Mouse (Mus musculus) intestine, embryonic 16.5 days (tissue): Measurements from ENCODE around the gene Cacng7. TPM values are rescaled to one million over a fixed set of nuclear protein-coding genes. Genes with fewer than 3 reads are reported as not detected.
A peak's percentile ranks its signal among the peaks of the same experiment; 100 is the strongest.

ENCODE experiments used
- ATAC-seq: fragments of 200-750 bp; cut with Nextera tagmentation; 2 replicates; pipeline ENCODE4 v1.8.0; 2017; ENCODE audit warnings: moderate TSS enrichment, moderate library complexity
- H3K27ac ChIP-seq: fragments of 300-500 bp; sonication (generic); 2 replicates; pipeline ENCODE4 v1.5.1; 2014; ENCODE audit warnings: mild to moderate bottlenecking, low read length
- H3K27me3 ChIP-seq: fragments of 300-500 bp; sonication (generic); replicated peaks from 2 replicates; pipeline ENCODE4 v1.6.1; 2014; ENCODE audit warnings: low read length, control low read depth, mixed read lengths; ENCODE audit not compliant: control insufficient read depth, insufficient read depth
- H3K36me3 ChIP-seq: fragments of 300-500 bp; sonication (generic); 2 replicates; pipeline ENCODE4 v1.6.1; 2014; ENCODE audit warnings: low read length, control low read depth; ENCODE audit not compliant: control insufficient read depth, insufficient read depth
- H3K4me1 ChIP-seq: fragments of 300-500 bp; sonication (generic); 2 replicates; pipeline ENCODE4 v1.6.1; 2014; ENCODE audit warnings: low read length, control low read depth, mixed read lengths; ENCODE audit not compliant: control insufficient read depth, insufficient read depth
- H3K4me2 ChIP-seq: fragments of 300-500 bp; sonication (generic); 2 replicates; pipeline ENCODE4 v1.6.1; 2014; ENCODE audit warnings: low read depth, low read length, control low read depth
- H3K4me3 ChIP-seq: fragments of 300-500 bp; sonication (generic); 2 replicates; pipeline ENCODE4 v1.5.1; 2014; ENCODE audit warnings: mild to moderate bottlenecking, low read length
- H3K9ac ChIP-seq: fragments of 300-500 bp; sonication (generic); 2 replicates; pipeline ENCODE4 v1.6.1; 2014; ENCODE audit warnings: low read depth, low read length
- H3K9me3 ChIP-seq: fragments of 300-500 bp; sonication (generic); 2 replicates; pipeline ENCODE4 v1.6.1; 2016; ENCODE audit warnings: low read length, control low read depth; ENCODE audit not compliant: control insufficient read depth
- WGBS: fragments of 180-500 bp; shearing (Covaris S2); extraction: QIAGEN DNeasy Blood & Tissue Kit; methylation state at CpG from one replicate; pipeline ENCODE4 v1.1.7; 2014; 5-methylcytosine and 5-hydroxymethylcytosine counted together
- polyA plus RNA-seq: library from polyadenylated mRNA; unstranded; fragments of >200 nt; fragmentation: Nextera tagmentation; extraction: Ambion mirVana; gene quantifications from 2 replicates; pipeline ENCODE4 v1.2.1, GENCODE M21; 2015

Gene Cacng7
- polyA plus RNA-seq, 1 experiment from 2014 or later, result 1.1 TPM

- H3K36me3 ChIP-seq, result no peaks in the 10 kb centered on the region
- no peaks in the 10 kb centered on the region for H3K9me3 ChIP-seq
- no peak overlapping the region for H3K4me2 ChIP-seq
- no peaks in the 10 kb centered on the region for H3K27me3 ChIP-seq
- ATAC-seq, result no peak
- H3K4me3 ChIP-seq, result no peak overlapping the region
- H3K27ac ChIP-seq, result no peak overlapping the region
- H3K9ac ChIP-seq, result no peak overlapping the region
- H3K4me1 ChIP-seq, result no peaks in the 10 kb centered on the region
- 94% methylated on average over 1 of the region's 1 CpGs for WGBS
These were observed 18.8 kb downstream of the Cacng7 start for GRCm38 (mm10) chr7:3351536-3351935.

GRCm38 (mm10) chr7:3354850-3355249 is 22.1 kb downstream of the Cacng7 start:
- Histone ChIP-seq H3K9me3 (no peaks in the 10 kb centered on the region), H3K36me3 (no peaks in the 10 kb centered on the region), H3K4me1 (no peaks in the 10 kb centered on the region), H3K4me3 (no peak overlapping the region), H3K27ac (no peak overlapping the region), H3K27me3 (no peaks in the 10 kb centered on the region), H3K9ac (no peak overlapping the region), H3K4me2 (no peak overlapping the region)
- no peak for ATAC-seq
- WGBS, result 80% methylated on average over 6 of the region's 6 CpGs

DNA sequence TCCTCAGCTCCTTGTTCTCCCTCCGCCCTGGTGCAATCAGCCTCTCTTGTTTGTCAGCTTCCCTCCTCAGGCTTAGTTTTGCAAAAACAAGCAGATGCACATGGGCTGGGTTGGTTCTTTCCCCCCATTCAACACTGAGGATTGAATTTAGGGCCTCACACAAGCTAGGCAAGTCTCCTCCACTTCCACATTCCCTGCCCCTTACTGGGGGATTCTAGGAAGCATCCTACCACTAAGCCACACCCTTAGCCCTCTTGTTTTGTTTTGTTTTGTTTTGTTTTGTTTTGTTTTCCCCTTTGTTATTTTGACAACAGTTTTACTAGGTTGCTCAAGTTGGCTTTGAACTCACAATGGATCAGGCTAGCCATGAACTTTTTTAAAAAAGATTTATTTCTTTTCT is 27.9 kb downstream of the Cacng7 start:
- no peaks in the 10 kb centered on the region for H3K9me3 ChIP-seq
- no peak overlapping the region for H3K27ac ChIP-seq
- H3K27me3 ChIP-seq, result no peaks in the 10 kb centered on the region
- WGBS, result 92% methylated on average over 1 of the region's 1 CpGs
- no peak overlapping the region for H3K9ac ChIP-seq
- H3K4me2 ChIP-seq, result no peak overlapping the region
- H3K4me3 ChIP-seq, result no peak overlapping the region
- no peaks in the 10 kb centered on the region for H3K4me1 ChIP-seq
- ATAC-seq, result no peak
- H3K36me3 ChIP-seq, result no peaks in the 10 kb centered on the region

- no peaks in the 10 kb centered on the region for H3K36me3 ChIP-seq
- no peak overlapping the region for H3K9ac ChIP-seq
- peaks cover 4% of the 10 kb centered on the region for H3K27me3 ChIP-seq
- H3K27ac ChIP-seq, result no peak overlapping the region
- H3K9me3 ChIP-seq, result no peaks in the 10 kb centered on the region
- H3K4me2 ChIP-seq, result no peak overlapping the region
- 0 out of 2 replicates have a peak, but pooled peaks cover 6% of the 10 kb centered on the region for H3K4me1 ChIP-seq
- 38% methylated on average over 11 of the region's 11 CpGs for WGBS
- no peak for ATAC-seq
- no peak overlapping the region for H3K4me3 ChIP-seq
These were observed 33.0 kb downstream of the Cacng7 start for GRCm38 (mm10) chr7:3365547-3366279.

GRCm38 (mm10) chr7:3366705-3367516 is 34.2 kb downstream of the Cacng7 start:
- 0 out of 2 replicates have a peak, but pooled peaks cover 6% of the 10 kb centered on the region for H3K4me1 ChIP-seq
- WGBS, result 20% methylated on average over 42 of the region's 42 CpGs
- no peaks in the 10 kb centered on the region for H3K36me3 ChIP-seq
- H3K4me3 ChIP-seq, result no peak overlapping the region
- H3K4me2 ChIP-seq, result peak overlapping the region; percentile 18; the same call in 1 of the 2 replicates
- no peak for ATAC-seq
- no peak overlapping the region for H3K27ac ChIP-seq
- H3K9ac ChIP-seq, result no peak overlapping the region
- no peaks in the 10 kb centered on the region for H3K9me3 ChIP-seq
- H3K27me3 ChIP-seq, result peaks cover 4% of the 10 kb centered on the region

DNA sequence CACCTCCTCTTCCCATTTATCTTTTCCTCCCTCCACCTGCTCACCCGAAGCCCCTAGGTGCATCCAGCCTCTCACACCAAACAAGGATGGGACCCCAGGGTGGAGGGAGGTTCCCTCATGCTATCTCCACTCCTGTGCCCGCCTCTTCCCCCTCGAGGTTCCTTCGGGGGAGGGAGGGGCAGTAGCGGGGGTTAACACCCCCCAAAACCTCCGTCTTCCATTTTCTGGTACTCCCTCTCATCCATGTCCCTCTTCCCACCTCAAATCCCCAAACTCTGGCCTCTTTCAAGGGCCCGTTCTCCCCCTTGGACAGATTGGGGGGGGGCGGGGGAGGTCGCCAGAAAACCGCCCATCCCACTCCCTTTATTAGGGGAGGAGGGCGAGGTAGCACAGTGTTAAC is 34.8 kb downstream of the Cacng7 start:
- peak overlapping the region; percentile 16; the same call in 1 of the 2 replicates for H3K4me2 ChIP-seq
- H3K4me3 ChIP-seq, result no peak overlapping the region
- WGBS, result 13% methylated on average over 11 of the region's 11 CpGs
- H3K36me3 ChIP-seq, result no peaks in the 10 kb centered on the region
- no peak overlapping the region for H3K9ac ChIP-seq
- H3K4me1 ChIP-seq, result 0 out of 2 replicates have a peak, but pooled peaks cover 6% of the 10 kb centered on the region
- ATAC-seq, result no peak
- no peaks in the 10 kb centered on the region for H3K9me3 ChIP-seq
- H3K27ac ChIP-seq, result no peak overlapping the region
- H3K27me3 ChIP-seq, result peaks cover 4% of the 10 kb centered on the region

DNA sequence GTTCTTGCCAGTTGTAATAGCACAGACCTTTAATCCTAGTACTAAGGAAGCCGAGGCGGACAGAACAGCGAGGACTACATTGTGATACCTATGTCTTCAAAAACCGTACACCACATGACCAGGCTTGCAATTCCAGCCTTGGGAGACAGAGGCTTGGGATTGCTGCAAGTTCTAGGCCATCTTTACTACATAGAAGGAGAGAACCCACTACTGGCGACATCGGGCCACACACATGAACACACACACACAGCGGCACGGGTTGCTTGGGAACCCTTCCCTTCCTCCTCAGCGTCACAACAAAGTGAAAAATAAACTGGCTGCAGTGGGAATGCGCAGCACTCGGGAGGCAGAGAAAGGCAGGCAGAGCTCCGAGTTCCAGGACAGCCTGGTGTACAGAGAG is 35.6 kb downstream of the Cacng7 start:
- ATAC-seq, result 0 out of 2 replicates have a peak, but pooled peaks have one; percentile 23
- H3K27me3 ChIP-seq, result peaks cover 4% of the 10 kb centered on the region
- 29% methylated on average over 12 of the region's 12 CpGs for WGBS

DNA sequence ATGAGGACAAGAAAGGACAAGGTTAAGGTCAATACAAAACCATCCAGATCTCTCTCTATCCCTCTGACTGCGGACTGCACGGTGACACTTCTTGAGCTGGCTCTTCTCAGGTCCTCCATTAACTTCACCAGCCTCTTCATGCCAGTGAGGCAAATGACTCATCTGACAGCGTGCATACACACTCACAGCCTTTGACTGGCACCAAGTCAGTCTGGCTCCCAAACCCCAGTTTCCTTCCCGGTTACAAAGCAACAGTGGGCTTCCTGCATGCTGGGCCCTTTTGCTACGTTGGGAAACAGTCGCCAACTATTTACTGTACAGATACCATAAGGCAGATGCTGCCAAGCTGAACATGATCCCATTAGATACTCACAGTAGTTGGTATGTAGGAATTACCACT is 36.4 kb downstream of the Cacng7 start:
- Histone ChIP-seq H3K4me3 (no peak overlapping the region), H3K27ac (no peak overlapping the region), H3K9ac (no peak overlapping the region), H3K9me3 (no peaks in the 10 kb centered on the region), H3K36me3 (no peaks in the 10 kb centered on the region), H3K4me2 (no peak overlapping the region), H3K27me3 (peaks cover 4% of the 10 kb centered on the region), H3K4me1 (0 out of 2 replicates have a peak, but pooled peaks cover 6% of the 10 kb centered on the region)
- 74% methylated on average over 6 of the region's 6 CpGs for WGBS
- no peak for ATAC-seq

More for the DNA sequence above, 35.6 kb downstream of the Cacng7 start:
- Histone ChIP-seq H3K9ac (no peak overlapping the region), H3K36me3 (no peaks in the 10 kb centered on the region), H3K4me1 (0 out of 2 replicates have a peak, but pooled peaks cover 6% of the 10 kb centered on the region), H3K4me3 (no peak overlapping the region), H3K27ac (no peak overlapping the region), H3K9me3 (no peaks in the 10 kb centered on the region), H3K4me2 (no peak overlapping the region)

GRCm38 (mm10) chr7:3370407-3370806 is 37.7 kb downstream of the Cacng7 start:
- Histone ChIP-seq H3K9me3 (no peaks in the 10 kb centered on the region), H3K4me1 (0 out of 2 replicates have a peak, but pooled peaks cover 6% of the 10 kb centered on the region), H3K4me3 (no peak overlapping the region), H3K9ac (no peak overlapping the region), H3K27me3 (peaks cover 4% of the 10 kb centered on the region), H3K27ac (no peak overlapping the region), H3K36me3 (no peaks in the 10 kb centered on the region), H3K4me2 (no peak overlapping the region)
- ATAC-seq, result no peak
- 46% methylated on average over 4 of the region's 4 CpGs for WGBS
